ENCODE assay signal across 12 mouse cellular contexts in the genomic region with DNA sequence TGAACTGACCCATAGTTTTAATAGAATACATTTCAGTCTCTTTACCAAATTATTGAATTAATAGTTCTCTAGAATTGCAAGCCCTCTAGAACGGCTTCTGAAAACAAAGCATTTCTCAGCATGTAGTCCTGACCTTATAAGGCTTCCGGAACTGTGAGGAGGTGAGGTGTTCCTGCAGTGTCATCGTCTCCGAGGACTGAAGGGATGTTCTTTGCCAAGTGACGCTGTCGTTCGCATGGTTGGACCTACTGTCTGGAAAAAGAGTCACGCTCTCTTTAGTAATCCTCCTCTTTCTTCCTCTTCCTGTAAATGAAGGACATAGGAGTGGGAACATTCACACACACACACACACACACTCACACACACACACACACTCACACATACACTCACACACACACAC. TPM values are rescaled to one million over a fixed set of nuclear protein-coding genes. Genes with fewer than 3 reads are reported as not detected.
DNase-seq lines count a peak whose midpoint lies in the region; ATAC-seq and TF ChIP-seq lines count a peak whose summit lies in the region.
"Had no signal": no experiment of that assay in that cellular context is flagged by ENCODE, and none has a peak within 500 bp of the region (broad histone marks: within the 10 kb centered on the region; RNA-seq: fewer than 3 reads in every experiment).

No protein-coding gene starts in this region.

- 62% methylated on average over 8 of the region's 8 CpGs for WGBS in heart, embryonic 10.5 days

- no peak for TF ChIP-seq CTCF in brain, embryonic 14.5 days (IDR thresholded peaks at IDR 0.05; ENCODE audit: borderline replicate concordance, extremely low read depth, insufficient read depth, insufficient read length)

- H3K4me1 ChIP-seq in heart, embryonic 10.5 days: no peaks in the 10 kb centered on the region
- H3K4me1 ChIP-seq: embryonic facial prominence, embryonic 15.5 days had no signal

- no peak for TF ChIP-seq POLR2A in brain, embryonic 14.5 days (IDR thresholded peaks at IDR 0.05; ENCODE audit: borderline replicate concordance, extremely low read depth, insufficient read depth, insufficient read length, poor library complexity, severe bottlenecking)

- no peaks in the 10 kb centered on the region for H3K27me3 ChIP-seq in heart, embryonic 10.5 days (ENCODE audit: insufficient read depth, poor library complexity, severe bottlenecking)
- H3K27me3 ChIP-seq: embryonic facial prominence, embryonic 15.5 days had no signal

- H3K27ac ChIP-seq in heart, embryonic 10.5 days: no peak overlapping the region
- H3K27ac ChIP-seq: embryonic facial prominence, embryonic 15.5 days had no signal

- no peaks in the 10 kb centered on the region for H3K9me3 ChIP-seq in heart, embryonic 10.5 days
- H3K9me3 ChIP-seq: embryonic facial prominence, embryonic 15.5 days had no signal

- DNase-seq in heart, adult 11 months: peak; percentile 92
- DNase-seq in heart, embryonic 10.5 days (ENCODE audit: low spot score): no peak
- peak; percentile 9 for DNase-seq in adrenal gland, postnatal 10 days
- peak; percentile 8 for DNase-seq in brain, embryonic 14.5 days (ENCODE audit: low read depth)
- peak; percentile 33 to 52 for DNase-seq in heart, postnatal 10 days
- DNase-seq in spleen, adult 12 weeks (ENCODE audit: low spot score): no peak
- DNase-seq: forebrain, postnatal 0 days; lung, postnatal 14 days; midbrain, embryonic 14.5 days had no signal

- H3K36me3 ChIP-seq in heart, embryonic 10.5 days: no peaks in the 10 kb centered on the region
- H3K36me3 ChIP-seq: embryonic facial prominence, embryonic 15.5 days had no signal

- intact Hi-C loops in heart, postnatal 10 days (cut with DNase I): loop anchor here (2.0 kb wide), 1 partner anchor 45 kb away; a partner anchor contains a TSS

- no peak overlapping the region for H3K4me3 ChIP-seq in heart, embryonic 10.5 days
- H3K4me3 ChIP-seq: embryonic facial prominence, embryonic 15.5 days had no signal

- no peak for ATAC-seq in monocyte, adult 5-6 weeks (replicated peaks; ENCODE audit: insufficient number of reproducible peaks, low FRiP score, low TSS enrichment, poor library complexity, severe bottlenecking)
- ATAC-seq: forebrain, postnatal 0 days; intestine, postnatal 0 days had no signal

RNA-seq across cellular contexts. Expression of a gene that starts 45.6 kb away (rescaled TPM):
- 15.5 and 16.1 TPM in 2 replicates for polyA plus RNA-seq in heart, embryonic 10.5 days (2016; fragmentation: Nextera tagmentation; extraction: Ambion mirVana)
- 10 to 100 TPM; 25.1 to 27.0 TPM for total RNA-seq in adrenal gland, postnatal 10 days (2021)
- 29.9 and 31.8 TPM in 2 replicates for polyA plus RNA-seq in brain, embryonic 14.5 days (2012; rRNA removed)
- 10 to 100 TPM; 18.0 to 18.7 TPM for total RNA-seq in heart, postnatal 10 days (2021)
- 46.9 to 126 TPM (median 61.3 TPM) in 3 replicates for total RNA-seq in monocyte, adult 5-6 weeks (2017)

Comparison
In these comparisons a context has a peak if more than half of its experiments do, and no peak if none do; other contexts are left out.
1. DNase-seq: peak in heart, adult 11 months (single experiment), adrenal gland, postnatal 10 days (single experiment), brain, embryonic 14.5 days (single experiment) and heart, postnatal 10 days (2 of 2); none in heart, embryonic 10.5 days (single experiment) and spleen, adult 12 weeks (single experiment).